Mouse (Mus musculus) stomach, postnatal 0 days (tissue): ENCODE results near the gene Minos1.

Experiments
- CTCF ChIP-seq: IDR thresholded peaks from 2 replicates; pipeline ENCODE4 v1.5.1; 2016; ENCODE audit warnings: antibody characterized with exemption, low read depth, mild to moderate bottlenecking, moderate library complexity
- EP300 ChIP-seq: optimal IDR thresholded peaks from 2 replicates; pipeline ENCODE3; 2016; ENCODE audit warnings: antibody characterized with exemption

DNA sequence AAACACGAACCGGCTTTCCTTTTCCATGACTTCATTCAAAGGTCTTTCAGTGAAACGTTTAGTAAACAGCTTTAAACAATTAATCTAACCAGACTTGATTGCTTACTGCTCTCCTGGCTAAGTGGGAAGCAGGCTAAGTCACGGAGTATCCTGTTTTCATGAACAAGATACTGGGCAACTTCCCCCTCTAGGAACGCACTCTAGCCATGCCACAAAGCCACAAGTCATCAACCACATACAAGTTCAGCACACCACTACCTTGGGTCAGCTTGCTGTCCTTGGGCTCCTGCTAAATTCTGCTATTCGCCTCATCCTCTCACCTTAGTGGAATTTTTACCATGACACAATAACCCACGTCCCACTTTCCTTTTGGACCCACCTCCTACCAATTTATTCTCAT lies 9.9 kb downstream of the Minos1 start:
- TF ChIP-seq CTCF (no peak), EP300 (no peak)
